Mouse (Mus musculus): Measurements from ENCODE around the gene Elf1. TPM values are rescaled to one million over a fixed set of nuclear protein-coding genes. Genes with fewer than 3 reads are reported as not detected.
"Not testable (repeated sequence)": the region's sequence is repeated elsewhere in the genome, so short reads cannot be mapped to it uniquely, and the experiment has no call there.

Elf1 gene
- total and polyA plus RNA-seq, 2 experiments from 2014 or later = 2.1 to 7.2 TPM

- no peaks in the 10 kb centered on the region for H3K36me3 ChIP-seq (ENCODE audit: insufficient read depth, low read length)
- no peak overlapping the region for H3K4me2 ChIP-seq (ENCODE audit: low read depth, low read length, poor library complexity, severe bottlenecking)
- 88% methylated on average over 8 of the region's 8 CpGs for WGBS
- no peak overlapping the region for H3K4me3 ChIP-seq (ENCODE audit: low read depth, low read length)
- H3K27me3 ChIP-seq (ENCODE audit: insufficient read depth, low read length) = no peaks in the 10 kb centered on the region
- no peaks in the 10 kb centered on the region for H3K9me3 ChIP-seq (ENCODE audit: low read length)
- DNase-seq (ENCODE audit: low spot score) (no peak), ATAC-seq (ENCODE audit: low FRiP score) (no peak)
- H3K9ac ChIP-seq (replicated peaks; ENCODE audit: low read length, poor library complexity, severe bottlenecking) = no peak overlapping the region
- TF ChIP-seq CTCF (IDR thresholded peaks at IDR 0.05) = no peak
- H3K4me1 ChIP-seq (ENCODE audit: insufficient read depth, low read length) = no peaks in the 10 kb centered on the region
- H3K27ac ChIP-seq (ENCODE audit: low read depth, low read length) = no peak overlapping the region
These were observed 51.2 kb downstream of the Elf1 start for GRCm38 (mm10) chr14:79532036-79532776.

- Histone ChIP-seq H3K27ac (ENCODE audit: low read depth, low read length) (no peak overlapping the region), H3K4me1 (ENCODE audit: insufficient read depth, low read length) (no peaks in the 10 kb centered on the region), H3K9ac (replicated peaks; ENCODE audit: low read length, poor library complexity, severe bottlenecking) (no peak overlapping the region), H3K4me2 (ENCODE audit: low read depth, low read length, poor library complexity, severe bottlenecking) (no peak overlapping the region), H3K36me3 (ENCODE audit: insufficient read depth, low read length) (no peaks in the 10 kb centered on the region), H3K27me3 (ENCODE audit: insufficient read depth, low read length) (no peaks in the 10 kb centered on the region), H3K4me3 (ENCODE audit: low read depth, low read length) (no peak overlapping the region), H3K9me3 (ENCODE audit: low read length) (no peaks in the 10 kb centered on the region)
- no peak for ATAC-seq (ENCODE audit: low FRiP score)
- DNase-seq (ENCODE audit: low spot score) = no peak
- 92% methylated on average over 1 of the region's 1 CpGs for WGBS
- TF ChIP-seq CTCF (IDR thresholded peaks at IDR 0.05) = no peak
These were observed 52.4 kb downstream of the Elf1 start for GRCm38 (mm10) chr14:79533350-79533749.

GRCm38 (mm10) chr14:79534206-79534605, 53.2 kb downstream of the Elf1 start:
- Histone ChIP-seq H3K9ac (replicated peaks; ENCODE audit: low read length, poor library complexity, severe bottlenecking) (no peak overlapping the region), H3K4me2 (ENCODE audit: low read depth, low read length, poor library complexity, severe bottlenecking) (no peak overlapping the region), H3K27me3 (ENCODE audit: insufficient read depth, low read length) (no peaks in the 10 kb centered on the region), H3K36me3 (ENCODE audit: insufficient read depth, low read length) (no peaks in the 10 kb centered on the region), H3K4me3 (ENCODE audit: low read depth, low read length) (no peak overlapping the region), H3K9me3 (ENCODE audit: low read length) (no peaks in the 10 kb centered on the region), H3K27ac (ENCODE audit: low read depth, low read length) (no peak overlapping the region), H3K4me1 (ENCODE audit: insufficient read depth, low read length) (no peaks in the 10 kb centered on the region)
- DNase-seq (ENCODE audit: low spot score) = no peak
- 89% methylated on average over 3 of the region's 3 CpGs for WGBS
- no peak for TF ChIP-seq CTCF (IDR thresholded peaks at IDR 0.05)
- ATAC-seq (ENCODE audit: low FRiP score) = no peak

GRCm38 (mm10) chr14:79534656-79535055, 53.7 kb downstream of the Elf1 start:
- not testable (repeated sequence) for ATAC-seq (ENCODE audit: low FRiP score); H3K9ac ChIP-seq (replicated peaks; ENCODE audit: low read length, poor library complexity, severe bottlenecking); DNase-seq (ENCODE audit: low spot score); H3K4me3 ChIP-seq (ENCODE audit: low read depth, low read length); H3K9me3 ChIP-seq (ENCODE audit: low read length); H3K27me3 ChIP-seq (ENCODE audit: insufficient read depth, low read length); H3K36me3 ChIP-seq (ENCODE audit: insufficient read depth, low read length); H3K4me2 ChIP-seq (ENCODE audit: low read depth, low read length, poor library complexity, severe bottlenecking); H3K4me1 ChIP-seq (ENCODE audit: insufficient read depth, low read length); H3K27ac ChIP-seq (ENCODE audit: low read depth, low read length)
- 94% methylated on average over 4 of the region's 4 CpGs for WGBS

- 87% methylated on average over 10 of the region's 10 CpGs for WGBS
- H3K27ac ChIP-seq (ENCODE audit: low read depth, low read length) = no peak overlapping the region
These were observed 54.3 kb downstream of the Elf1 start for GRCm38 (mm10) chr14:79535318-79535717.

GRCm38 (mm10) chr14:79536011-79536410, 55.0 kb downstream of the Elf1 start:
- no peak for TF ChIP-seq CTCF (IDR thresholded peaks at IDR 0.05)
- H3K27me3 ChIP-seq (ENCODE audit: insufficient read depth, low read length) = no peaks in the 10 kb centered on the region
- DNase-seq (ENCODE audit: low spot score) (no peak), ATAC-seq (ENCODE audit: low FRiP score) (no peak)
- H3K4me3 ChIP-seq (ENCODE audit: low read depth, low read length) = no peak overlapping the region
- H3K4me2 ChIP-seq (ENCODE audit: low read depth, low read length, poor library complexity, severe bottlenecking) = no peak overlapping the region
- no peaks in the 10 kb centered on the region for H3K4me1 ChIP-seq (ENCODE audit: insufficient read depth, low read length)
- no peaks in the 10 kb centered on the region for H3K36me3 ChIP-seq (ENCODE audit: insufficient read depth, low read length)
- H3K9me3 ChIP-seq (ENCODE audit: low read length) = no peaks in the 10 kb centered on the region
- 79% methylated on average over 5 of the region's 5 CpGs for WGBS
- no peak overlapping the region for H3K9ac ChIP-seq (replicated peaks; ENCODE audit: low read length, poor library complexity, severe bottlenecking)
- H3K27ac ChIP-seq (ENCODE audit: low read depth, low read length) = no peak overlapping the region

More at GRCm38 (mm10) chr14:79535318-79535717, 54.3 kb downstream of the Elf1 start:
- DNase-seq (ENCODE audit: low spot score) (no peak), ATAC-seq (ENCODE audit: low FRiP score) (no peak)
- Histone ChIP-seq H3K9ac (replicated peaks; ENCODE audit: low read length, poor library complexity, severe bottlenecking) (no peak overlapping the region), H3K9me3 (ENCODE audit: low read length) (no peaks in the 10 kb centered on the region), H3K4me3 (ENCODE audit: low read depth, low read length) (no peak overlapping the region), H3K27me3 (ENCODE audit: insufficient read depth, low read length) (no peaks in the 10 kb centered on the region), H3K36me3 (ENCODE audit: insufficient read depth, low read length) (no peaks in the 10 kb centered on the region), H3K4me2 (ENCODE audit: low read depth, low read length, poor library complexity, severe bottlenecking) (no peak overlapping the region), H3K4me1 (ENCODE audit: insufficient read depth, low read length) (no peaks in the 10 kb centered on the region)
- no peak for TF ChIP-seq CTCF (IDR thresholded peaks at IDR 0.05)
